Mouse (Mus musculus): ENCODE measurements at regions not wholly inside any gene's neighbourhood (a gene's known extent, or its start where the extent isn't known, plus 50 kb on each side); places are given as distances from the start of the nearest gene placed in this dataset.
"Not testable (repeated sequence)": the region's sequence is repeated elsewhere in the genome, so short reads cannot be mapped to it uniquely, and the experiment has no call there.

- ATAC-seq (replicated peaks; ENCODE audit: low FRiP score, poor library complexity, severe bottlenecking): no peak
Observed at GRCm38 (mm10) chr12:117378297-117378887, 137.9 kb upstream of the Rapgef5 start.

DNA sequence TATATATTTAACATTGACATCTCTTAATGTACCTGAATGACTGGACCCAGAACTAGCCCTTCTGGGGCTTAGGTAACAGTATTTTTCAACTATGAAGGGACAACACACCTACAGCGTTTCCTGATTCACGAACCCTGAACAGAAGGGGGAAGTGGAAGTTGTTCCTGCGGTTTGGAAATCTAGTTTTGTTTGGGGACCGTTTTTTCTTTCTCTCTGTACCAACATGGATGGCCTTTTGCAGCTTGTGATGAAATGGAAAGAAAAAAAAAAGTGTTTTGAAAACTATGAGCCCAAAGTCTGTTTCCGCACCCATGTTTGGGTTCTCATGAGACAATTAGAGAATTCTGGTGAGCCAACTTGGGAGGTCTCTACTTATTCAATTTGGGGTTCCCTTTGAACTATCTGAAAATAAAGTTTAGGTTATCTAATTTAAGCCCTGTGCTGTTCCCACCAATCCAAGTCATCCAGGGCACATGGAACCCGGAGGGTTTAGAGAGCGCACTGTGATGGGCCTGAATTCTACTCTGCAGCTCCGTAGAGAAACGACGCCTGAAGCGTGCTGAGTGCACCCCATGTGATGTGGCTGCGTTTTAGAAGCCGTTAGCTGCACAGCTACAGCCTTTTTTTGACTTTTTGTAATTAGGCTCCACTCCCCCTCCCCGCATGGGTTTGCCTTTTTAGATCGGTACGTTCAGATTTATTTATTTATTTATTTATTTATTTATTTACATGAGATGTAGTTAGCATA is 137.0 kb upstream of the Rapgef5 start:
- no peak for ATAC-seq (replicated peaks; ENCODE audit: low FRiP score, poor library complexity, severe bottlenecking)

- ATAC-seq (replicated peaks; ENCODE audit: low FRiP score, poor library complexity, severe bottlenecking): no peak
Observed at GRCm38 (mm10) chr12:117380836-117381235, 135.4 kb upstream of the Rapgef5 start.

GRCm38 (mm10) chr12:117382727-117383126 is 133.6 kb upstream of the Rapgef5 start:
- not testable (repeated sequence) for ATAC-seq (replicated peaks; ENCODE audit: low FRiP score, poor library complexity, severe bottlenecking)

DNA sequence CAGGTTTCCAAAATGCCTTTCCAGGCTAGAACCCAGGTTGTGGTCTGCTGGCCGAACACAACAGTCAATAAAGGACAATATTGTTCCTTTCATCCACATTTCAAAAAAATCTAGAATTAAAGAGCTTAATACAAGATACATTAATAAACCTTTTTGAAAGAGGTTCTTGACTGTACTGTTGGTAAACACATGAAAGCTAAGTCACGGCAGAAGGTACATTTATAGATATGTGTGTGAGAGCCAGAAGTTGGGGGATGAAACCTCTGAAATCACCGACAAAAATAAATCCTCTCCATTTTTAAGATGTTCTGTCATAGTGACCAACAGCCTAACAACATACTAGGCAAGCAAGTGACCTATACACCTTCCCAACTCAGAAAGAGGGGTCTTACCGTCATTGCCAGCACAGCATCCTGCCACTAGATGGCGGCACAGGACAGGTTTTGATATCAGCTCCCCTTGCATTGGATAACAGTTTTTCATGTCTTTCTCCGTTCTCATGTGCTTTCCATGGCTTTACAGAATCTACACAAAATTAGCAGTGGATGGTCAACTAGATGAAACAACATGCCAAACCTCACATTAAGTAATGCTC is 131.1 kb upstream of the Rapgef5 start:
- ATAC-seq (replicated peaks; ENCODE audit: low FRiP score, poor library complexity, severe bottlenecking): peak; percentile 60; the same call in 1 of the 2 replicates

DNA sequence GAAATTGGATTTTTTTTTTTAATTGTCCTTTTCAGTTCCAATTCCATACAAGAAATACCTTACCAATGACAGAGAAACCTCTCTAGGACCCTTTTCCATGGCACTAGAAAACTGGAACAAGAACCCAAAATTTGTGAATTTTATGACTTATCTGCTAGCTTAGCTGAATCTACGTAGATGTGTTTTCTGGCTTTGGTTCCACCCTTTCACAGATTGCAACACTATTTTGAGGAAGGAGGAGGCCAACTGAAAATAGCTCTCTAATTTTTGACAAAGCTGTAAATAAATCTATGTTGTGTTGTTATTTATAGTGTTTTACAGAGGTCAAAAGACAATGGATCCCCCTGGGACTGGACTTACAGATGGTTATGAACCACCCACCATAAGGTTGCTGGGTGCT is 130.6 kb upstream of the Rapgef5 start:
- ATAC-seq (replicated peaks; ENCODE audit: low FRiP score, poor library complexity, severe bottlenecking): no peak

DNA sequence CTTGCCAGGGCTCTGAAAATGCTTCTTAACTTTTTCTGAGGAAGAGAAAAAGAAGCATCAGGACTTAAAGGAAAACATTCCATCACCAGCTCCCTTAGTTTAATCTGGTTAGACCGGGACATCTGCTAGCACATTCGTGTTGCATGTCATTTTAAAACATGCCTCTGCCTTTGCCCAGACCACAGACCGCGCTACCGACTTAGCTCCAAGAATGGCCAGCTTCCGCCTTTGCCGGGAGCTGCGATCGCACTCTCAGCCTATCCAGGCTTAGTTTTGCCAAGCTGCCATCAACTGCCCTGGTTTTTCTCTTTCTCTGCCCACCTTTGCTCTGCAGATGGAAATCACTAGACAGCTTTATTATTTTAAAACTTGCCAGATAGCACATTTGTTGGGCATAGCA is 129.3 kb upstream of the Rapgef5 start:
- no peak for ATAC-seq (replicated peaks; ENCODE audit: low FRiP score, poor library complexity, severe bottlenecking)

DNA sequence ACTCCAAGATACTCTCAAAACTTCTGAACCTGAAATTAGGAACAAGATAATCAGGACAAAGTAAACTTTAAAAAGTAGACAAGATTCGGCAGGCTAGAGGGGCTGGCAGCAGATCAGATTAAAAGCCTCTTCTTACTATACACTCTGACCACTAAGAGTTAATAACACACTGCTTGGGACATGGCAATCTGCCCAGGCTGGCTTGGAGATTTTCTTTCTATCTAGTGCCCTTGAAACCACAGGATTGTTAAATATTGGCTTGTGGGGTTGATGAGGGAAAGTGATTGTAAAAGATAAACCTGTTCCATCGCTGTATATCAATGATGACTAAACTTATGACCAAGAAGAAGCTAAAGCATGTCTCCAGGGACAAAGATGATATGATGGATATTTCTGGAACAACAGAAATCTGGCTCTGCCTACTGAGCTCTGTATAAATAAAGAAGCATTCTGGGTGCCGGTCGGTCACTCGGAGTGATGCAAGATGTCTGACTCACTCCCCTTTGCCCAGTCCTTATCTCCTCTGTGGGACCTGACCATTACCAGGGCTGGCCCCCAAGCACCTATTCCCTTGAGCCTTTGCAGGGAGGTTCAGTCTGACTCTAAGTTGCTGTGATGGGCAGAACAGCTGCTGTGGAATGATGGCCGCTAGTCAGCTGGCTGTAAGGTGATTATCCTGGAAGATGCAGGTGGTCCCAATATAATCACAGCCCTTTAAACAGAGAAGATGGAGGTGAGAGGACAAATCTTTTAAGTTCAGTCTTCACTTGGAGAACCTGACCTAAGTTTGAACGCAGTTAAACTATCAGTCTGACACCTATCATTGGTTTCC is 126.5 kb upstream of the Rapgef5 start:
- ATAC-seq (replicated peaks; ENCODE audit: low FRiP score, poor library complexity, severe bottlenecking): no peak

DNA sequence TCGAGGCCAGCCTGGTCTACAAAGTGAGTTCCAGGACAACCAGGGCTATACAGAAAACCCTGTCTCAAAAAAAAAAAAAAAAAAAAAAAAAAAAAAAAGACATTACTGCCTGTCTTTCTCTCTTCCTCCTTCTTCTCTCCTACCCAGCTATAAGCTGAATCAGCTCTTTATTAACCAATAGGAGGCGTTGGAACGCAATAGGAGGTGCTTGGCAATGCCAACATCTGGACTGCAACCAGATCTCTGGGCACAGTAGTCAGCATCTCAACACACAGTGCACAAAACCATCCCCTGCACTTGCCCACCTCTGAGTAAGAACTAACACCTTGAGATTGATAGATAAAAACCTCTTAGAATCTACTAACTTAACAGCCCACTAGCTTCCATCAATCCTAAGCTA is 118.8 kb upstream of the Rapgef5 start:
- ATAC-seq (replicated peaks; ENCODE audit: low FRiP score, poor library complexity, severe bottlenecking): no peak

GRCm38 (mm10) chr12:117403513-117404156 is 112.6 kb upstream of the Rapgef5 start:
- no peak for ATAC-seq (replicated peaks; ENCODE audit: low FRiP score, poor library complexity, severe bottlenecking)

GRCm38 (mm10) chr12:117404157-117404752 is 112.0 kb upstream of the Rapgef5 start:
- ATAC-seq (replicated peaks; ENCODE audit: low FRiP score, poor library complexity, severe bottlenecking): no peak

DNA sequence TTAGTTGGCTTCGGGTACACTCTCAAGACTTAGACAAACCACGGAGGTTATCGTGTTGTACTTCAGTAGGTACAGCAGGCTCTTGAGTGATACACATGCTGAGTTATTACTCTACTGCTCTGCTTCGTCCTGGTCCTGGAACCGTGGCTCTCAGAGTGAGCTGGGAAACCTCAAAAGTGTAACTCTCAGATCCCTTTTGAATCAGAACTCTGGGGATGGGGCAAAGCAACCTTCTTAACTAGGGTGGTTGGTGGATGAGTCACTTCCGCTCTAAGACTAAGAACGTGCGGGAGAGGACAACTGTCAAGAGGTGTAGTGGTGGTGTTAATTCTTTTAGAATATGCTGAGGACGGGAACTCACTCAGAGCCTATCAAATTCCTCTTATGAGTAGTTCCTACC is 109.4 kb upstream of the Rapgef5 start:
- no peak for ATAC-seq (replicated peaks; ENCODE audit: low FRiP score, poor library complexity, severe bottlenecking)

DNA sequence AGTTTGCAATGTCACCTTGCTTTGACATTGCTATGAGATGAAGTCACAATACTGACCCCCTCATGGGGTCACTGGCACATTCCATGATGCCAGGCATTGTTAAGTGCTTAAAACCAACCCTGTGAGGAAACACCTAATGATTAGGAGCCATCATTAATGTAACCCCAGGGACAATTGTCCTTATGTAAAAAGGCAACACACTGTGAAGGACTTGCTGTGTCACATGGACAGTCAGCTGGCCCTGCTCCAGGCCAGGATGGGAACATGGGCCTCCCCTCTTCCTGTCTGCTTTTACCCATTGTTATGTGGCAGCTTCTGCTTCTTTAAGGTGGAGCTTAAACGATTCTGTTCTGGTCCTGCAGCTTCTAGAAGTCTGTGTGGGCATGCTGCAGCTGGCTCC is 105.7 kb upstream of the Rapgef5 start:
- no peak for ATAC-seq (replicated peaks; ENCODE audit: low FRiP score, poor library complexity, severe bottlenecking)

GRCm38 (mm10) chr12:117412257-117412656 is 104.0 kb upstream of the Rapgef5 start:
- no peak for ATAC-seq (replicated peaks; ENCODE audit: low FRiP score, poor library complexity, severe bottlenecking)

DNA sequence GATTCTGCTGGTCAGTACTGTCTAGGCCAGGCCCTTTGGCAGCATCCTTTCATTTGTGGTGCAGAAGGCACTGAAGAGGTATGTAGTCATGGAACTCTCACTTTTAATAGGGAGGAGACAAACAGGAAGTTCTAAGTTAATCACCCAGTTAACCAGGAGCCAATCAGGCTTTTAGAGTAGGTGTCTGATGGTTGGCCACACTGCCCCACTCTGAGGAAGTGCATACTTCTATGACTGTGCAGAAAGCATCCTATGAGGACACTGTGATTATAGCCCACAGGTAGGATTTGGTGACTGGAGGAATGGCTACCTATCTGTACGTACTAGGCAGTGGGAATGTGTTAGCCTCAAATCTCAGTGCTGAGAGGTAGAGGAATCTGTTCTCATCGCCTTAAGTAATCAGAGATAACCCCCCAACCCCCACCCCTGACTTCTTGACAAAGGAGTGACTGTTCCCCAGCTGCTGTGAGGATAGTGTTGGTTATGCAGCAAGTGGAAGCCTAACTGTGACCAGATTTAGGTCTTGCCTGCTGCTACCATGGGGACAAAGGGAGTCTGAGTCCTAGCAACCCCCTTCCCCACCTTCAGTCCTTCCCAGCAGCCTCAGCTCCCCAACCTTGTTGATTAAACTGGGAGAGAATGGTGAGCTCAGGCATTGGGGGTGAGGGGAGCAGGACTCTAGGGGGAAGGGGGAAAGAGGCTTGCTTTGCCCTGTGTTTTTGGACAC is 103.3 kb upstream of the Rapgef5 start:
- no peak for ATAC-seq (replicated peaks; ENCODE audit: low FRiP score, poor library complexity, severe bottlenecking)

DNA sequence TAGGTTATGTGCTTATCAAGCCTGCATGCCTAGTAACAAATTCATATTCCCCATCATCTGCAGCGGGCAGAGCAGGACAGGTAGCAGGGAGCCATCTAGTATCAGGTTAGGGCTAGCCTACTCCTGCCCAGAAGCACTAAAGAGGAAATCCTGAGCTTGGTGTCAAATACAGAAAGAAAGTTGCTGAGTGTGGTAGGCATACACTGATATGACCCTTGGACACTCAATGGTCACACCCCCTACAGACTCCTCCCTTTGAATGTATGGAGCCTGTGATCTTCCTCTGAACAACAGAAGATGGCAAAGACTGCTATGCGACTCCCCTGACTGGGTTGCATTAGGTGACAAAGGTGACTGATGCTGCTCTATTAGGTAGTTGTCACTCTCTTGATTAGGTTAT is 102.3 kb upstream of the Rapgef5 start:
- no peak for ATAC-seq (replicated peaks; ENCODE audit: low FRiP score, poor library complexity, severe bottlenecking)

GRCm38 (mm10) chr12:117415146-117415545 is 101.1 kb upstream of the Rapgef5 start:
- no peak for ATAC-seq (replicated peaks; ENCODE audit: low FRiP score, poor library complexity, severe bottlenecking)

DNA sequence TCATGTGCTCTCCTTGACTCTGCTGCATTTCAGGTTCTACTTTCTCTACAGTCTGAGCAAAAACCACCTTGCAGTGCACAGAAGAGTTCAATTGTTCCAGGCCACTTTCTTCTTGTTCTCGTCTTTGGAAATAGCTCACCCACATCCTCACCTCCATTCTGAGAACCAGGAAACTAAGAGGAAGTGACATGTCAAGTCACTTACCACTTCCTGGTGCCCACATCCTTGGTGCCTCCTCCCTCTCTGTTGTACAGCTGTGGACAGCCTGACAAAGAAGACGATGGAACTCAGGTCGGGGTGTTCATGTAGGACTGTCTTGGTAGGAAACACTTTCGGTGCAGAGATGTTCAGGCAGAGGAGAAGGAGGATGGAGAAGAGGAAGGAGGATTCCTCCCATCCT is 98.3 kb upstream of the Rapgef5 start:
- no peak for ATAC-seq (replicated peaks; ENCODE audit: low FRiP score, poor library complexity, severe bottlenecking)

All from erythroblast, adult 5-6 weeks (primary cell).